Mouse (Mus musculus) ES-Bruce4 (cell line): Measurements from ENCODE around the gene Ankrd13d.

Experiments
- CTCF ChIP-seq: IDR thresholded peaks from one replicate; pipeline ENCODE4 v1.8.1; 2011; ENCODE audit warnings: low read depth, low read length
- EP300 ChIP-seq: IDR thresholded peaks from 2 replicates; pipeline ENCODE4 v1.6.1; 2011; ENCODE audit warnings: low read depth, low read length; ENCODE audit not compliant: insufficient read depth
- POLR2A ChIP-seq: IDR thresholded peaks from one replicate; pipeline ENCODE4 v1.8.1; 2011; ENCODE audit warnings: low read length; ENCODE audit not compliant: insufficient read depth

DNA sequence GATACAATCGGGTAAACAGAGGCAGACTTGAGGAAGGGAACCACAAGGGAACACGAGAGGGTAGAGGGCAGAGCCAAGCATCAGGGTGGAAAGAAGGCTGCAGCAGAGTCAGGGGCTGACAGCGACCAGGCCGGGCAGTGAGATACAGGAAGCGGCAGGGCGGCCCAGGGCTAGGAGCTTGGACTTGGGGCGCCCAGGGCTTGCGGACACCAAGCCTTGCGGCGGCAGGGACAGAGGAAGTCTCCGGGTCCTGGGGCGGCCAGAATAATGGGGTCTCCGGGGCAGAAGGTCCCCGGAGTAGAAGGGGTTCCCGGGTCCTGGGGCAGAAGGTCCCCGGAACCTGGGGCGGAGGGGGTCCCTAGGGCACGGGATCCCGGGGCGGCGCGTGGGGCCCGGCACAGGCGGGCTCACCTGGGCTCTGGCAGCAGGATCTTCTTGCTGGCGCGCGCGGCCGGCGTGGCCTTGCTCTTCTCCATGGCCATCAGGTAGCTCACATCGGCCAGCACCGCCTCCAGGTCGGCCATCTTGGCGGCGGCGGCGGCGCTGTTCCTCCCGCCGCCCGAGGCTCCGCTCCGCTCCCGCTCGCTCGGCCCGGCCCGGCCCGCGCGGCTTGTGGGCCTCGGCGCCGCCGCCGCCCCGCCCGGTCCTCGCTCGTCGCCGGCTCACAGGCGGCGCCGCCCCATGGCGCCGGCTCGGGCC is 22.7 kb upstream of the Ankrd13d start:
- TF ChIP-seq EP300 (no peak), POLR2A (no peak), CTCF (no peak)
